8 mouse cellular contexts compared by ENCODE assay signal in the genomic region with DNA sequence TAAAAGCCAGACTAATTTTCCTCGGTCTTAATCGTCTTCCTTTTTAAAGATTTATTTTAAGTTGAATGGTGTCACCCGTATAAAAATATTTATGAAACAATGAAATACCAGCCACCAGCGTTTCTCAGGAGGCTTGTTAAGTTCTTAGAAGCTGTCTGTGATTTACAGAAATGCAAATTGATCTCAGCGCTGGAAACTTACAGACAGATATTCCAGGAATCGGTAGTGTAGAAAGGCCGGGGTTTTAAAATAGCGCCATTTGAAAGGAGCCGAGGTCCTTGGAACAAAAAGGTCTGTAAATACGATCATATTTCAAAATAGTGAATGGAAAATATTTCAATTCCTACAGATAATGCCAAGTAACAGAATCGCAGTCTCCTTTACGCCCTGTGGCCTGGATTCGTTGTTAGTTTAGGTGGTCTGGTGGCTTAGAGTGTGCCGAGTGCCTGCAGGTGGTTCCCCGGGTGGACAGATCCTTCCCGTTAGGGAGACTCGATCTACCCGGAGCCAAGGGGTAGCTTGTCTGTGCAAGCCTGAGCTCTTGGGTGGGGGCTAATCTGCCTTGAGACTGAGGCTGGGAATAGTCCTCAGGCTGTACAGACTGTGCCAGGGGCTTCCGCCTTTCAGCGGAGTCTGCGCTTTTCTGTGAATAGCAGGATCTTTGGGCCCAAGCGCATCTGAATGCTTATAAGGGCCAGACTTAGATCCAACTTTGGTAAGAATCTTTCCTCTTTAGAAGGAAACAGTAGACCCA. TPM values are rescaled to one million over a fixed set of nuclear protein-coding genes. Genes with fewer than 3 reads are reported as not detected.
DNase-seq lines count a peak whose midpoint lies in the region; ATAC-seq and TF ChIP-seq lines count a peak whose summit lies in the region.

No protein-coding gene starts in this region.

- H3K27ac ChIP-seq in liver, adult 2 months (replicated peaks; ENCODE audit: insufficient read depth, low read depth, low read length), result no peak overlapping the region
- H3K27ac ChIP-seq in neural tube, embryonic 12.5 days, result no peak overlapping the region

- TF ChIP-seq POLR2A in liver, adult 2 months (IDR thresholded peaks at IDR 0.05; ENCODE audit: extremely low read depth, insufficient read depth, low read length), result no peak

- H3K4me3 ChIP-seq in liver, adult 2 months (ENCODE audit: insufficient read depth, low read depth, low read length), result peak overlapping the region; percentile 13
- peak overlapping the region; percentile 90 for H3K4me3 ChIP-seq in neural tube, embryonic 12.5 days

- H3K9ac ChIP-seq in liver, adult 2 months (ENCODE audit: low read depth, low read length), result peak overlapping the region; percentile 48
- peak overlapping the region; percentile 90 for H3K9ac ChIP-seq in neural tube, embryonic 12.5 days

- H3K4me1 ChIP-seq in liver, adult 2 months (ENCODE audit: control insufficient read depth, insufficient read depth, low read length), result peaks cover 5% of the 10 kb centered on the region; the same call in 1 of the 2 replicates
- H3K4me1 ChIP-seq in neural tube, embryonic 12.5 days, result peaks cover 43% of the 10 kb centered on the region

- DNase-seq in layer of hippocampus, adult 11-12 months (ENCODE audit: low spot score), result peak; percentile 26
- no peak for DNase-seq in layer of hippocampus, adult 9-11 months
- peak; percentile 48 for DNase-seq in cerebellum, postnatal 25 days
- DNase-seq in gastrocnemius, postnatal 25 days, result peak; percentile 20
- DNase-seq in kidney, adult 11 months, result peak; percentile 34
- DNase-seq in liver, adult 2 months (ENCODE audit: extremely low read depth, low read depth, low spot score), result peak; percentile 28

- H3K27me3 ChIP-seq in liver, adult 2 months (ENCODE audit: control insufficient read depth, insufficient read depth, low read length), result no peaks in the 10 kb centered on the region
- H3K27me3 ChIP-seq in neural tube, embryonic 12.5 days (replicated peaks), result no peaks in the 10 kb centered on the region

- no peak for TF ChIP-seq CTCF in liver, adult 2 months (IDR thresholded peaks at IDR 0.05; ENCODE audit: low read depth, low read length)

- ATAC-seq in neural tube, embryonic 12.5 days (ENCODE audit: low FRiP score, low read depth), result no peak
- ATAC-seq in activated CD4-positive, CD25-positive, alpha-beta regulatory T cell, adult 4 months, result no peak

- H3K9me3 ChIP-seq in neural tube, embryonic 12.5 days, result no peaks in the 10 kb centered on the region

- H3K79me2 ChIP-seq in liver, adult 2 months (ENCODE audit: control insufficient read depth, insufficient read depth, low read length), result peaks cover 21% of the 10 kb centered on the region; the same call in 1 of the 2 replicates

- H3K4me2 ChIP-seq in neural tube, embryonic 12.5 days (replicated peaks), result peak overlapping the region; percentile 70

- H3K36me3 ChIP-seq in liver, adult 2 months (ENCODE audit: control insufficient read depth, insufficient read depth, low read length), result no peaks in the 10 kb centered on the region
- no peaks in the 10 kb centered on the region for H3K36me3 ChIP-seq in neural tube, embryonic 12.5 days

- WGBS in liver, adult 2 months, result 22% methylated on average over 22 of the region's 22 CpGs
- WGBS in neural tube, embryonic 12.5 days, result 1% methylated on average over 22 of the region's 22 CpGs

RNA-seq across cellular contexts. Expression of a gene that starts 1.6 kb away (rescaled TPM):
- 100 to 1,000 TPM; 159 to 210 TPM for total RNA-seq in gastrocnemius, postnatal 25 days (2021)
- 4.1 and 5.9 TPM in 2 replicates for total RNA-seq in liver, adult 2 months (2014; rRNA removed)
- polyA plus RNA-seq in liver, adult 2 months (2012; rRNA removed), result 2.2 and 2.3 TPM in 2 replicates
- polyA plus RNA-seq in neural tube, embryonic 12.5 days (2016; fragmentation: Nextera tagmentation; extraction: Ambion mirVana), result 20.9 and 26.3 TPM in 2 replicates
- polyA plus RNA-seq in activated CD4-positive, CD25-positive, alpha-beta regulatory T cell, adult 4 months (2017; shearing (Covaris generic)), result under 1 TPM in 1 of 2 experiments, not detected in 1; 0.60 TPM
